Mouse (Mus musculus): ENCODE data around the gene S1pr5. TPM values are rescaled to one million over a fixed set of nuclear protein-coding genes. Genes with fewer than 3 reads are reported as not detected.
"Not testable (repeated sequence)": the region's sequence is repeated elsewhere in the genome, so short reads cannot be mapped to it uniquely, and the experiment has no call there.

Gene S1pr5
- polyA plus RNA-seq (2014; fragmentation: Nextera tagmentation; extraction: Ambion mirVana), result 0.07 and 0.19 TPM in 2 replicates

GRCm38 (mm10) chr9:21248326-21248725 is at the start of gene S1pr5:
TSS of gene S1pr5 (minus strand) at chr9:21248443.
- peaks cover 9% of the 10 kb centered on the region for H3K4me1 ChIP-seq (ENCODE audit: control insufficient read depth, insufficient read depth, low read length)
- ATAC-seq (ENCODE audit: low FRiP score, low TSS enrichment), result 0 out of 2 replicates have a peak, but pooled peaks have one; percentile 18
- H3K27ac ChIP-seq (ENCODE audit: low read depth, low read length), result no peak within 1 kb of the TSS
- H3K36me3 ChIP-seq (ENCODE audit: control insufficient read depth, insufficient read depth, low read length), result no peaks in the 10 kb centered on the region
- under 1% methylated on average over 30 of the region's 30 CpGs for WGBS
- peak within 1 kb of the TSS; percentile 35 for H3K4me2 ChIP-seq (replicated peaks; ENCODE audit: low read depth, low read length)
- no peak within 1 kb of the TSS for H3K9ac ChIP-seq (ENCODE audit: low read depth, low read length)
- H3K9me3 ChIP-seq (ENCODE audit: control insufficient read depth, low read length), result no peaks in the 10 kb centered on the region
- peak within 1 kb of the TSS; percentile 26 for H3K4me3 ChIP-seq (ENCODE audit: low read length)
- peaks cover 67% of the 10 kb centered on the region for H3K27me3 ChIP-seq (ENCODE audit: control insufficient read depth, insufficient read depth, low read length)

- no peak overlapping the region for H3K27ac ChIP-seq (ENCODE audit: low read depth, low read length)
- H3K9me3 ChIP-seq (ENCODE audit: control insufficient read depth, low read length), result no peaks in the 10 kb centered on the region
- H3K36me3 ChIP-seq (ENCODE audit: control insufficient read depth, insufficient read depth, low read length), result no peaks in the 10 kb centered on the region
- H3K9ac ChIP-seq (ENCODE audit: low read depth, low read length), result no peak overlapping the region
- H3K4me1 ChIP-seq (ENCODE audit: control insufficient read depth, insufficient read depth, low read length), result peaks cover 17% of the 10 kb centered on the region
- WGBS, result 91% methylated on average over 3 of the region's 3 CpGs
- no peak overlapping the region; the same call in 1 of the 2 replicates for H3K4me2 ChIP-seq (replicated peaks; ENCODE audit: low read depth, low read length)
- ATAC-seq (ENCODE audit: low FRiP score, low TSS enrichment), result no peak
- H3K27me3 ChIP-seq (ENCODE audit: control insufficient read depth, insufficient read depth, low read length), result no peaks in the 10 kb centered on the region
- H3K4me3 ChIP-seq (ENCODE audit: low read length), result no peak overlapping the region
Observed at GRCm38 (mm10) chr9:21292271-21292670, 44.0 kb upstream of the S1pr5 start.

DNA sequence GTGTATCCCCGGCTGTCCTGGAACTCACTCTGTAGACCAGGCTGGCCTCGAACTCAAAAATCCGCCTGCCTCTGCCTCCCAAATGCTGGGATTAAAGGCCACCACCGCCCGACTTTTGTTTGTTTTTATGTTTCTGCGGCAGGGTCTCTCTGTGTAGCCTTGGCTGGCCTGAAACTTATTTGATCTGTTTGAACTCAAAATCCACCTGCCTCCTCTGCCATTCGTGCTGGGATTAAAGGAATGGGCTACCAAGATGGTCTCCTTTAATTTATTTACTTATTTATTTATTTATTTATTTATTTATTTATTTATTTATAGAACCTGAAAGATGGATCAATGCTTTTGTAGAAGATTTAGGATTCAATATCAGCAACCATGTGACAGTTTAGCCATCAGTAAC is 43.6 kb upstream of the S1pr5 start:
- Histone ChIP-seq H3K4me3 (ENCODE audit: low read length) (peak overlapping the region; percentile 36), H3K9ac (ENCODE audit: low read depth, low read length) (peak overlapping the region; percentile 52; the same call in 1 of the 2 replicates), H3K4me1 (ENCODE audit: control insufficient read depth, insufficient read depth, low read length) (peaks cover 21% of the 10 kb centered on the region), H3K27ac (ENCODE audit: low read depth, low read length) (peak overlapping the region; percentile 91), H3K4me2 (replicated peaks; ENCODE audit: low read depth, low read length) (peak overlapping the region; percentile 45)
- not testable (repeated sequence) for ATAC-seq (ENCODE audit: low FRiP score, low TSS enrichment); H3K27me3 ChIP-seq (ENCODE audit: control insufficient read depth, insufficient read depth, low read length); H3K36me3 ChIP-seq (ENCODE audit: control insufficient read depth, insufficient read depth, low read length); H3K9me3 ChIP-seq (ENCODE audit: control insufficient read depth, low read length)
- 17% methylated on average over 7 of the region's 7 CpGs for WGBS

- H3K36me3 ChIP-seq (ENCODE audit: control insufficient read depth, insufficient read depth, low read length), result peaks cover 3% of the 10 kb centered on the region; the same call in 1 of the 2 replicates
- H3K9me3 ChIP-seq (ENCODE audit: control insufficient read depth, low read length), result no peaks in the 10 kb centered on the region
- peaks cover 27% of the 10 kb centered on the region for H3K4me1 ChIP-seq (ENCODE audit: control insufficient read depth, insufficient read depth, low read length)
- peak; percentile 95 for ATAC-seq (ENCODE audit: low FRiP score, low TSS enrichment)
- H3K4me2 ChIP-seq (replicated peaks; ENCODE audit: low read depth, low read length), result peak within 1 kb of the TSS; percentile 65
- under 1% methylated on average over 49 of the region's 51 CpGs for WGBS
- no peaks in the 10 kb centered on the region for H3K27me3 ChIP-seq (ENCODE audit: control insufficient read depth, insufficient read depth, low read length)
- H3K4me3 ChIP-seq (ENCODE audit: low read length), result peak within 1 kb of the TSS; percentile 78
- H3K9ac ChIP-seq (ENCODE audit: low read depth, low read length), result peak within 1 kb of the TSS; percentile 71
- peak within 1 kb of the TSS; percentile 91 for H3K27ac ChIP-seq (ENCODE audit: low read depth, low read length)
Observed at GRCm38 (mm10) chr9:21291022-21291787, 43.0 kb upstream of the S1pr5 start, which contains the start of gene Cdkn2d. TSS of gene Cdkn2d (minus strand) at chr9:21291407.

DNA sequence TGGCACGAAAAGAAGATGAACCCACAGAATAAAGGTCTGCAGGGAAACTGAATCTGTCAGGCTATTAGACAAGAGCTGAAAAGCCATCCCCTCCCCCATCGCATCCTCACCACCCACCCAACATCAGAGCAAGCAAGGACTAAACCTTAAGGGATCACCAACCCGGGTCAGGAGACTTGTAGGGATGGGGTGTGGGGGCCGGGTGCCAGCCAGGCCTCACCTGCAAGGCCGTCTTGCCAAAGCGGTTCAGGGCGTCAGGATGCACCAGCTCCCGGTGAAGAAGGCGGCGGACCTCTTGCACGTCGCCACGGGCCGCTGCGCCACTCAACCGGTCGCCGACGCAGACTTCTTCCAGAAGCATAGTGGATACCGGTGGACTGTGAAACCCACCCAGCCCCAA is 42.3 kb upstream of the S1pr5 start:
- Histone ChIP-seq H3K9ac (ENCODE audit: low read depth, low read length) (peak overlapping the region; percentile 71), H3K4me1 (ENCODE audit: control insufficient read depth, insufficient read depth, low read length) (peaks cover 27% of the 10 kb centered on the region), H3K36me3 (ENCODE audit: control insufficient read depth, insufficient read depth, low read length) (peaks cover 3% of the 10 kb centered on the region; the same call in 1 of the 2 replicates), H3K9me3 (ENCODE audit: control insufficient read depth, low read length) (no peaks in the 10 kb centered on the region), H3K27me3 (ENCODE audit: control insufficient read depth, insufficient read depth, low read length) (no peaks in the 10 kb centered on the region), H3K4me2 (replicated peaks; ENCODE audit: low read depth, low read length) (peak overlapping the region; percentile 65), H3K27ac (ENCODE audit: low read depth, low read length) (peak overlapping the region; percentile 63; the same call in 1 of the 2 replicates), H3K4me3 (ENCODE audit: low read length) (peak overlapping the region; percentile 78)
- ATAC-seq (ENCODE audit: low FRiP score, low TSS enrichment), result no peak
- under 1% methylated on average over 20 of the region's 20 CpGs for WGBS

DNA sequence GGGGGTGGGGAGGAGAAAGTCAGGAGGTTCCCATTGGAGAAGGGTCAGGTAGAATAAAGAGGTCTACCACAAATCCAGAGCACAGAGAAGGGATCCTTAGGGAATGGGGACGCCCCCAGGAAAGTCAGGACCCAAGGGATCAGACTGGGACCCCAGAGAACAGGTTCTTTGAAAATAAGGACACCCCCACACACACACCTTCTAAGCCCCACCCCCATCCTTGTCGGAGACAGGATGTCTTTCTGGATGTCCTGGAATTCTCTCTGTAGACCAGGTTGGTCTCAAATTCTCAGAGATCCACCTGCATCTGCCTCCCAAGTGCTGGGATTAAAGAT is 41.1 kb upstream of the S1pr5 start:
- H3K9me3 ChIP-seq (ENCODE audit: control insufficient read depth, low read length), result no peaks in the 10 kb centered on the region
- no peak overlapping the region for H3K27ac ChIP-seq (ENCODE audit: low read depth, low read length)
- ATAC-seq (ENCODE audit: low FRiP score, low TSS enrichment), result no peak
- no peak overlapping the region for H3K9ac ChIP-seq (ENCODE audit: low read depth, low read length)
- H3K4me2 ChIP-seq (replicated peaks; ENCODE audit: low read depth, low read length), result peak overlapping the region; percentile 65
- H3K4me3 ChIP-seq (ENCODE audit: low read length), result peak overlapping the region; percentile 78; the same call in 1 of the 2 replicates
- WGBS, result 83% methylated on average over 2 of the region's 2 CpGs
- H3K36me3 ChIP-seq (ENCODE audit: control insufficient read depth, insufficient read depth, low read length), result peaks cover 13% of the 10 kb centered on the region; the same call in 1 of the 2 replicates
- H3K4me1 ChIP-seq (ENCODE audit: control insufficient read depth, insufficient read depth, low read length), result peaks cover 27% of the 10 kb centered on the region
- H3K27me3 ChIP-seq (ENCODE audit: control insufficient read depth, insufficient read depth, low read length), result no peaks in the 10 kb centered on the region

DNA sequence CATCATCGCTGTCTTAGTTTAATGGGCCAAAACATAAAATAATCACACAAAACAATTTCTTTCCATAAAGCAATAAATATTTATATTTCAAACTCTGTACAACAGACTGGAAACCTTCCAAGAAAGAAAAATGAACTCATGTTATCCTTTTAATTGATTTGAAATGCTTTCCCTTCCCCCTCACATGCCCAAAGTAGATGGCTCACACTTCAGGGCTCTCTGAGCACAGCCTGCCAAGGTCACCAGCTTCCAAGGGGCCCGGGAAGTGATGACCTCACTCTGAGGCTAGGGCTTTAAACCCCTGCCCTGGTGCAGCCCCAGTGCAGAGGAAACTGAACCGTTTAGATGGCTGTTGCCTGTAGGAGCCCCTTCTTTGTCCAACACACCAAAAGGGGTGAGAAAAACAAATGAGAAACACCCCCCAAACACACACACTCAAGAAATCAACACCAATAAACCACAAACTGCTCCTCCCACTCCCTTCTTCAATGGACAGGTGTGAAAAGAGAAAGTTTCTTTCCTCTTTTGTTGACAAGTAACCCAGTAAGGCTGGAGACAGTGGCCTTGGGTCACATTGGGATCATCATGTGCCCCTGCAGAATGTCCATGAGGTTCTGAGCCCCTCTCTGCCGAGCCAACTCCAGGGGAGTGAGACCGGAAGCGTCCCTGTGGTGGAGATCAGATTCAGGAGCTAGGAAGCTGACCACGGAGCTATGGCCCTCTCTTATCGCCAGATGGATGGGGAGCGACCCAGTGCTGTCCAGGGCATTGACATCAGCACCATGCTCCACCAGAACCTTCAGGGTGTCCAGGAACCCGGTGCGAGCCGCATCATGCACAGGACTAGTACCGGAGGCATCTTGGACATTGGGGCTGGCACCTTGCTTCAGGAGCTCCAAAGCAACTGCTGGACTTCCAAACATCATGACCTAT is 40.4 kb upstream of the S1pr5 start:
- H3K9ac ChIP-seq (ENCODE audit: low read depth, low read length), result peak overlapping the region; percentile 51; the same call in 1 of the 2 replicates
- H3K4me1 ChIP-seq (ENCODE audit: control insufficient read depth, insufficient read depth, low read length), result peaks cover 27% of the 10 kb centered on the region
- H3K27ac ChIP-seq (ENCODE audit: low read depth, low read length), result peak overlapping the region; percentile 52; the same call in 1 of the 2 replicates
- peak overlapping the region; percentile 86 for H3K4me3 ChIP-seq (ENCODE audit: low read length)
- H3K27me3 ChIP-seq (ENCODE audit: control insufficient read depth, insufficient read depth, low read length), result no peaks in the 10 kb centered on the region
- no peak for ATAC-seq (ENCODE audit: low FRiP score, low TSS enrichment)
- peaks cover 19% of the 10 kb centered on the region for H3K36me3 ChIP-seq (ENCODE audit: control insufficient read depth, insufficient read depth, low read length)
- H3K9me3 ChIP-seq (ENCODE audit: control insufficient read depth, low read length), result no peaks in the 10 kb centered on the region
- 70% methylated on average over 13 of the region's 13 CpGs for WGBS
- peak overlapping the region; percentile 84 for H3K4me2 ChIP-seq (replicated peaks; ENCODE audit: low read depth, low read length)

- H3K9me3 ChIP-seq (ENCODE audit: control insufficient read depth, low read length), result no peaks in the 10 kb centered on the region
- peaks cover 27% of the 10 kb centered on the region for H3K4me1 ChIP-seq (ENCODE audit: control insufficient read depth, insufficient read depth, low read length)
- H3K9ac ChIP-seq (ENCODE audit: low read depth, low read length), result peak within 1 kb of the TSS; percentile 84
- under 1% methylated on average over 59 of the region's 59 CpGs for WGBS
- ATAC-seq (ENCODE audit: low FRiP score, low TSS enrichment), result peak; percentile 72
- peaks cover 22% of the 10 kb centered on the region for H3K36me3 ChIP-seq (ENCODE audit: control insufficient read depth, insufficient read depth, low read length)
- H3K27ac ChIP-seq (ENCODE audit: low read depth, low read length), result peak within 1 kb of the TSS; percentile 84; the same call in 1 of the 2 replicates
- H3K27me3 ChIP-seq (ENCODE audit: control insufficient read depth, insufficient read depth, low read length), result no peaks in the 10 kb centered on the region
- H3K4me3 ChIP-seq (ENCODE audit: low read length), result peak within 1 kb of the TSS; percentile 86
- peak within 1 kb of the TSS; percentile 84 for H3K4me2 ChIP-seq (replicated peaks; ENCODE audit: low read depth, low read length)
Observed at GRCm38 (mm10) chr9:21287571-21288402, 39.5 kb upstream of the S1pr5 start, which contains the start of gene Kri1. TSS of gene Kri1 (minus strand) at chr9:21287969.
